Comparison of ENCODE assay signal across 8 mouse cellular contexts in the genomic region with DNA sequence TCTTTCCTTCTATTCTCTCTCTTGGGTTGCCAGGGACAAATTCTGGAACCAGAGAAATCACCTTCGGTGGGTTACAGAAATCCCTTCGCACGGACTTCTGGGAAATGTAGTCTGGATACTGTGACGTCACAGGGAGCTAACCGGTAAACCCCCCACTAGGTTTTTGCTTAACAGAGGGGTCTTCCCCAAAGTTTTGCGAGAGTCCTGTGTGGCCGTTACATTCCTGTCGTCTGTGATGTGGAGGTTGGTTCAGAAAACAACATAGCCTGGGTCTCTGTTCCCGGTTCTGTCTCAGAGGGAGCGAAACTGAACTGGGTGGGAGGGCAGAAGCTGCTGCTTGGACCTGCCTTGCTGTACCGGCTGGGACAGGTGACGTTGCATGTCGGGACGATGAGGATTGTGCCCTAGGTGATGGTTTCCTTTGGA. TPM values are rescaled to one million over a fixed set of nuclear protein-coding genes. Genes with fewer than 3 reads are reported as not detected.
DNase-seq lines count a peak whose midpoint lies in the region; ATAC-seq and TF ChIP-seq lines count a peak whose summit lies in the region.

TSS of gene Gm10037 (plus strand) at position 196 of the 426 bp plus-strand sequence.

- no peaks in the 10 kb centered on the region for H3K27me3 ChIP-seq in hindbrain, embryonic 16.5 days (replicated peaks; ENCODE audit: control insufficient read depth, insufficient read depth, low read length)
- H3K27me3 ChIP-seq in lung, postnatal 0 days (replicated peaks; ENCODE audit: insufficient read depth, low read length), result no peaks in the 10 kb centered on the region

- no peak within 1 kb of the TSS for H3K27ac ChIP-seq in hindbrain, embryonic 16.5 days (ENCODE audit: low read depth, low read length)
- H3K27ac ChIP-seq in lung, postnatal 0 days (ENCODE audit: low read length), result 0 out of 2 replicates have a peak within 1 kb of the TSS, but pooled peaks have one; percentile 38

- peaks cover 7% of the 10 kb centered on the region for H3K36me3 ChIP-seq in hindbrain, embryonic 16.5 days (ENCODE audit: control insufficient read depth, insufficient read depth, low read length)
- H3K36me3 ChIP-seq in lung, postnatal 0 days (ENCODE audit: insufficient read depth, low read length), result 0 out of 2 replicates have a peak, but pooled peaks cover 4% of the 10 kb centered on the region

- H3K4me3 ChIP-seq in hindbrain, embryonic 16.5 days (ENCODE audit: low read length), result peak within 1 kb of the TSS; percentile 60
- H3K4me3 ChIP-seq in lung, postnatal 0 days (ENCODE audit: low read depth, low read length), result peak within 1 kb of the TSS; percentile 50

- peak within 1 kb of the TSS; percentile 74 for H3K9ac ChIP-seq in hindbrain, embryonic 16.5 days (ENCODE audit: low read depth, low read length)
- H3K9ac ChIP-seq in lung, postnatal 0 days (replicated peaks; ENCODE audit: low read depth), result peak within 1 kb of the TSS; percentile 50

- peak within 1 kb of the TSS; percentile 87 for H3K4me2 ChIP-seq in hindbrain, embryonic 16.5 days (ENCODE audit: low read length)
- peak within 1 kb of the TSS; percentile 57 for H3K4me2 ChIP-seq in lung, postnatal 0 days (replicated peaks; ENCODE audit: low read depth, low read length)

- H3K4me1 ChIP-seq in hindbrain, embryonic 16.5 days (ENCODE audit: control insufficient read depth, insufficient read depth, low read depth, low read length), result no peaks in the 10 kb centered on the region; the same call in 1 of the 2 replicates
- H3K4me1 ChIP-seq in lung, postnatal 0 days (ENCODE audit: insufficient read depth, low read depth, low read length), result no peaks in the 10 kb centered on the region

- peaks cover 4% of the 10 kb centered on the region for H3K9me3 ChIP-seq in hindbrain, embryonic 16.5 days (ENCODE audit: control insufficient read depth, low read length)
- H3K9me3 ChIP-seq in lung, postnatal 0 days (ENCODE audit: low read length), result peaks cover 4% of the 10 kb centered on the region; the same call in 1 of the 2 replicates

- WGBS in hindbrain, embryonic 16.5 days, result 5% methylated on average over 14 of the region's 14 CpGs
- 4% methylated on average over 14 of the region's 14 CpGs for WGBS in lung, postnatal 0 days

- DNase-seq in Muller cell, postnatal 12 days (ENCODE audit: inconsistent ontology term), result peak; percentile 60
- DNase-seq in cerebellum, adult 8-10 months, result peak; percentile 57
- DNase-seq in layer of hippocampus, postnatal 36 days, result peak; percentile 63 to 64
- DNase-seq in lung, postnatal 0 days (ENCODE audit: low spot score), result peak; percentile 86
- peak; percentile 7 for DNase-seq in ovary, adult 18-20 months (ENCODE audit: low spot score)
- peak; percentile 60 for DNase-seq in thymus, postnatal 14 days

- TF ChIP-seq EP300 in lung, postnatal 0 days (IDR thresholded peaks at IDR 0.05), result no peak

- TF ChIP-seq CTCF in lung, postnatal 0 days (IDR thresholded peaks at IDR 0.05), result no peak

- ATAC-seq in frontal cortex, adult (ENCODE audit: low TSS enrichment), result peak; percentile 96
- ATAC-seq in hindbrain, embryonic 16.5 days, result peak; percentile 89
- ATAC-seq in lung, postnatal 0 days, result peak; percentile 68

RNA-seq across cellular contexts. Expression of gene Gm10037, which starts in this region (rescaled TPM):
- 6.1 and 6.9 TPM in 2 replicates for polyA plus RNA-seq in hindbrain, embryonic 16.5 days (2015; fragmentation: Nextera tagmentation; extraction: Ambion mirVana)
- total RNA-seq in layer of hippocampus, postnatal 36 days (2021), result 10 to 100 TPM; 12.7 to 14.2 TPM
- 2.7 and 3.7 TPM in 2 replicates for polyA plus RNA-seq in lung, postnatal 0 days (2015; fragmentation: Nextera tagmentation; extraction: Ambion mirVana)

Comparison
In these comparisons a context has a peak if more than half of its experiments do, and no peak if none do; other contexts are left out.
1. DNase-seq: peak in every context shown above with its lines; median percentile 86 in lung, postnatal 0 days; 64 in layer of hippocampus, postnatal 36 days; 60 in Muller cell, postnatal 12 days; 60 in thymus, postnatal 14 days; 57 in cerebellum, adult 8-10 months; 7 in ovary, adult 18-20 months.